Mouse (Mus musculus): ENCODE data around the gene Arl6ip6. TPM values are rescaled to one million over a fixed set of nuclear protein-coding genes. Genes with fewer than 3 reads are reported as not detected.

The Arl6ip6 gene
- polyA plus RNA-seq, 1 experiment: 7.8 TPM

- no peak for TF ChIP-seq POLR2A (IDR thresholded peaks at IDR 0.05; ENCODE audit: low read depth, low read length)
- no peak for TF ChIP-seq CTCF (IDR thresholded peaks at IDR 0.05; ENCODE audit: extremely low read depth, insufficient read depth, insufficient read length, insufficient replicate concordance)
- Histone ChIP-seq H3K36me3 (ENCODE audit: control insufficient read depth, insufficient read depth, low read length) (no peaks in the 10 kb centered on the region; the same call in 1 of the 2 replicates), H3K27me3 (ENCODE audit: control insufficient read depth, insufficient read depth, low read length) (no peaks in the 10 kb centered on the region), H3K4me1 (ENCODE audit: control insufficient read depth, insufficient read depth, insufficient read length) (no peaks in the 10 kb centered on the region), H3K27ac (ENCODE audit: insufficient read depth, low read length) (no peak overlapping the region), H3K4me3 (ENCODE audit: extremely low read depth, insufficient read depth, insufficient read length) (no peak overlapping the region)
- no peak for DNase-seq (ENCODE audit: low read depth in 1 of 2, low spot score in 2 of 2)
These were observed 15.2 kb downstream of the Arl6ip6 start for GRCm38 (mm10) chr2:53206749-53207148.

- no peak for TF ChIP-seq CTCF (IDR thresholded peaks at IDR 0.05; ENCODE audit: extremely low read depth, insufficient read depth, insufficient read length, insufficient replicate concordance)
- no peak for TF ChIP-seq POLR2A (IDR thresholded peaks at IDR 0.05; ENCODE audit: low read depth, low read length)
- 96% methylated on average over 1 of the region's 1 CpGs for WGBS
- Histone ChIP-seq H3K4me1 (ENCODE audit: control insufficient read depth, insufficient read depth, insufficient read length) (no peaks in the 10 kb centered on the region), H3K4me3 (ENCODE audit: extremely low read depth, insufficient read depth, insufficient read length) (no peak overlapping the region), H3K27me3 (ENCODE audit: control insufficient read depth, insufficient read depth, low read length) (no peaks in the 10 kb centered on the region), H3K36me3 (ENCODE audit: control insufficient read depth, insufficient read depth, low read length) (peaks cover 3% of the 10 kb centered on the region), H3K27ac (ENCODE audit: insufficient read depth, low read length) (no peak overlapping the region)
- DNase-seq (ENCODE audit: low read depth in 1 of 2, low spot score in 2 of 2): no peak
These were observed 22.0 kb downstream of the Arl6ip6 start for GRCm38 (mm10) chr2:53213493-53213892.

- no peak for TF ChIP-seq POLR2A (IDR thresholded peaks at IDR 0.05; ENCODE audit: low read depth, low read length)
- TF ChIP-seq CTCF (IDR thresholded peaks at IDR 0.05; ENCODE audit: extremely low read depth, insufficient read depth, insufficient read length, insufficient replicate concordance): no peak
- Histone ChIP-seq H3K27me3 (ENCODE audit: control insufficient read depth, insufficient read depth, low read length) (no peaks in the 10 kb centered on the region), H3K36me3 (ENCODE audit: control insufficient read depth, insufficient read depth, low read length) (peaks cover 9% of the 10 kb centered on the region), H3K4me1 (ENCODE audit: control insufficient read depth, insufficient read depth, insufficient read length) (no peaks in the 10 kb centered on the region), H3K4me3 (ENCODE audit: extremely low read depth, insufficient read depth, insufficient read length) (no peak overlapping the region), H3K27ac (ENCODE audit: insufficient read depth, low read length) (no peak overlapping the region)
- 97% methylated on average over 5 of the region's 5 CpGs for WGBS
- DNase-seq (ENCODE audit: low read depth in 1 of 2, low spot score in 2 of 2): no peak
These were observed 30.7 kb downstream of the Arl6ip6 start for GRCm38 (mm10) chr2:53222242-53222641.

GRCm38 (mm10) chr2:53256982-53257381 is 65.5 kb downstream of the Arl6ip6 start:
- WGBS: 75% methylated on average over 2 of the region's 2 CpGs
- no peak for DNase-seq (ENCODE audit: low read depth in 1 of 2, low spot score in 2 of 2)
- Histone ChIP-seq H3K27me3 (ENCODE audit: control insufficient read depth, insufficient read depth, low read length) (no peaks in the 10 kb centered on the region), H3K4me3 (ENCODE audit: extremely low read depth, insufficient read depth, insufficient read length) (no peak overlapping the region), H3K27ac (ENCODE audit: insufficient read depth, low read length) (no peak overlapping the region), H3K4me1 (ENCODE audit: control insufficient read depth, insufficient read depth, insufficient read length) (no peaks in the 10 kb centered on the region), H3K36me3 (ENCODE audit: control insufficient read depth, insufficient read depth, low read length) (no peaks in the 10 kb centered on the region)
- no peak for TF ChIP-seq POLR2A (IDR thresholded peaks at IDR 0.05; ENCODE audit: low read depth, low read length)
- no peak for TF ChIP-seq CTCF (IDR thresholded peaks at IDR 0.05; ENCODE audit: extremely low read depth, insufficient read depth, insufficient read length, insufficient replicate concordance)

Other genes starting within 250 kb of the Arl6ip6 start
- 14.2 and 20.7 TPM in 2 replicates for gene Prpf40a, start 442 bp upstream of the Arl6ip6 start, polyA plus RNA-seq (2012; rRNA removed)